Mouse (Mus musculus) mouse embryonic stem cell (cell line): ENCODE results near the gene Gng10.

Experiments used
- in situ Hi-C, 2 experiments: fragments of 300-500 bp; cut with MboI; formaldehyde crosslinking; loops; 1 replicate in 1 of 2; 3 replicates in 1 of 2; pipeline ENCODE4 v1.14.3; 2019 to 2020; ENCODE audit warnings: low sequenced_read_pairs in 2 of 2, low pct_unique_long_range_greater_than_20kb in 1 of 2, mixed read lengths in 1 of 2; ENCODE audit not compliant: unreplicated experiment in 1 of 2

Gene Gng10

GRCm38 (mm10) chr4:59009186-59009585 lies 25.7 kb upstream of the Gng10 start:
- in situ Hi-C loops: no loop called here

- in situ Hi-C loops: no loop called here
Measured at GRCm38 (mm10) chr4:59009696-59010095, 25.2 kb upstream of the Gng10 start.

- in situ Hi-C loops: no loop called here
Measured at GRCm38 (mm10) chr4:59011446-59011845, 23.4 kb upstream of the Gng10 start.

GRCm38 (mm10) chr4:59015181-59015580 lies 19.7 kb upstream of the Gng10 start:
- in situ Hi-C loops: no loop called here

- in situ Hi-C loops: no loop called here
Measured at GRCm38 (mm10) chr4:59016922-59017321, 18.0 kb upstream of the Gng10 start.

- in situ Hi-C loops: no loop called here
Measured at GRCm38 (mm10) chr4:59034325-59034917, 467 bp upstream of the Gng10 start.

- in situ Hi-C loops: no loop called here
Measured at GRCm38 (mm10) chr4:59035786-59036350, 980 bp downstream of the Gng10 start.

GRCm38 (mm10) chr4:59036490-59037127 lies 1.7 kb downstream of the Gng10 start:
- in situ Hi-C loops: no loop called here

GRCm38 (mm10) chr4:59037525-59037924 lies 2.6 kb downstream of the Gng10 start:
- in situ Hi-C loops: no loop called here

GRCm38 (mm10) chr4:59040397-59041287 lies 5.8 kb downstream of the Gng10 start:
- in situ Hi-C loops: no loop called here

GRCm38 (mm10) chr4:59043074-59043473 lies 8.2 kb downstream of the Gng10 start:
- in situ Hi-C loops: no loop called here

- in situ Hi-C loops: no loop called here
Measured at GRCm38 (mm10) chr4:59043891-59044290, 9.0 kb downstream of the Gng10 start.

- in situ Hi-C loops: no loop called here
Measured at GRCm38 (mm10) chr4:59047222-59047621, 12.3 kb downstream of the Gng10 start.

- in situ Hi-C loops: no loop called here
Measured at GRCm38 (mm10) chr4:59051081-59051480, 16.2 kb downstream of the Gng10 start.

- in situ Hi-C loops: no loop called here
Measured at GRCm38 (mm10) chr4:59057929-59058328, 23.0 kb downstream of the Gng10 start.

GRCm38 (mm10) chr4:59062526-59062925 lies 27.6 kb downstream of the Gng10 start:
- in situ Hi-C loops: no loop called here

- in situ Hi-C loops: no loop called here
Measured at GRCm38 (mm10) chr4:59069276-59069675, 34.4 kb downstream of the Gng10 start.

GRCm38 (mm10) chr4:59083430-59083829 lies 48.5 kb downstream of the Gng10 start:
- in situ Hi-C loops: loop anchor here in 1 of 2 experiments (25.0 kb wide), 1 partner anchor 479 kb away; no protein-coding TSS in a partner anchor

- in situ Hi-C loops: loop anchor here in 1 of 2 experiments (25.0 kb wide), 1 partner anchor 473 kb away; no protein-coding TSS in a partner anchor
Measured at GRCm38 (mm10) chr4:59089391-59089790, 54.5 kb downstream of the Gng10 start.
